25 mouse cellular contexts compared by ENCODE assay signal in the genomic region with DNA sequence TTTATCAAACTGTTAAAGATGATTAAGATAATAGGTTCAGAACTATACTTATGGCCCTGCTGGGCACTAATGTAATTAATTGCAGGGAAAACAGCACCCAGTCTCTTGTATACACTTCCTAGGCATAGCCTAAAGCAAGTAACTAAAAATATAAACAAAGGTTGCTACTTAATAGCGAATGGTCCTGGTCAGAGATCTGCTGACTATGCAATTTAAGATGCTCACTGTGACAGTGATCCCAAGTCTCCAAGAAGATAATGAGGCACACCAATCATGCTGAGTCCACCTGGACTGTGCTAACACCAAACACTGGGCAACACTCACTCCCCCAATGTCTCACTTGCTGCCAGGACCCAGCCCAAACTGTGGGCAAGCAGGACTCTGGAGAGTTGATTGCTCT. TPM values are rescaled to one million over a fixed set of nuclear protein-coding genes. Genes with fewer than 3 reads are reported as not detected.
DNase-seq lines count a peak whose midpoint lies in the region; ATAC-seq and TF ChIP-seq lines count a peak whose summit lies in the region.
"Had no signal": no experiment of that assay in that cellular context is flagged by ENCODE, and none has a peak within 500 bp of the region (broad histone marks: within the 10 kb centered on the region; RNA-seq: fewer than 3 reads in every experiment).

No protein-coding gene starts in this region.

- H3K4me3 ChIP-seq in CH12.LX (replicated peaks in 1 of 3; ENCODE audit: low read depth in 2 of 3, low read length in 2 of 3, poor library complexity in 1 of 3) (no peak overlapping the region), ES-E14 (ENCODE audit: insufficient read depth in 1 of 2, low read depth in 1 of 2, low read length in 2 of 2, poor library complexity in 1 of 2, severe bottlenecking in 1 of 2) (no peak overlapping the region), MEL (ENCODE audit: control insufficient read depth in 1 of 2, insufficient read depth in 1 of 2, low read depth in 2 of 2, low read length in 2 of 2) (no peak overlapping the region)
- no peak overlapping the region for H3K4me3 ChIP-seq in heart, embryonic 11.5 days (ENCODE audit: low read depth, low read length)

- peaks cover 17% of the 10 kb centered on the region for H3K27me3 ChIP-seq in CH12.LX (replicated peaks)
- H3K27me3 ChIP-seq in MEL (ENCODE audit: control insufficient read depth in 1 of 2, insufficient read depth in 2 of 2, low read length in 2 of 2): peaks cover 3 to 25% of the 10 kb centered on the region in 2 experiments
- peaks cover 4% of the 10 kb centered on the region; the same call in 1 of the 2 replicates for H3K27me3 ChIP-seq in heart, embryonic 11.5 days (ENCODE audit: control insufficient read depth, insufficient read depth, low read length)

- DNase-seq in CH12.LX (ENCODE audit: extremely low read depth) (no peak), ES-E14 (ENCODE audit: low read depth, low spot score) (no peak), MEL (ENCODE audit: low read depth, low spot score) (no peak)
- DNase-seq in cerebellum, postnatal 25 days: no peak
- DNase-seq in frontal cortex, postnatal 36 days (ENCODE audit: low spot score in 2 of 2): no peak
- DNase-seq: adrenal gland, adult 2 months; adrenal gland, adult 8-10 months; adrenal gland, postnatal 10 days; adrenal gland, postnatal 14 days; adrenal gland, postnatal 25 days; adrenal gland, postnatal 36 days; B cell, adult 2 months; cerebellum, adult 11 months; cerebellum, adult 11-12 months; cerebellum, adult 18-20 months; cerebellum, adult 2 months; cerebellum, adult 8-10 months; cerebellum, adult 9-10 months had no signal

- no peak overlapping the region for H3K4me2 ChIP-seq in CH12.LX (ENCODE audit: insufficient read depth, low read depth, poor library complexity, severe bottlenecking)
- H3K4me2 ChIP-seq in heart, embryonic 11.5 days: no peak overlapping the region

- H3K79me2 ChIP-seq in CH12.LX (replicated peaks; ENCODE audit: control insufficient read depth, extremely low read depth, insufficient read depth, poor library complexity, severe bottlenecking): no peaks in the 10 kb centered on the region
- H3K79me2 ChIP-seq in MEL (ENCODE audit: control insufficient read depth, insufficient read depth, low read length, poor library complexity): no peaks in the 10 kb centered on the region

- 70% methylated on average over 1 of the region's 1 CpGs for WGBS in heart, embryonic 11.5 days (ENCODE audit: insufficient replicate concordance)

- no peak for TF ChIP-seq POLR2A in CH12.LX (IDR thresholded peaks at IDR 0.05; ENCODE audit: low read depth, low read length)
- TF ChIP-seq POLR2A in MEL (IDR thresholded peaks at IDR 0.05; ENCODE audit: control insufficient read depth in 1 of 2, insufficient read depth in 1 of 2, low read depth in 1 of 2, low read length in 2 of 2, poor library complexity in 1 of 2): no peak

- in situ Hi-C loops in CH12.LX (cut with MboI; ENCODE audit: low pct_ligation_motif_present, low pct_unique_long_range_greater_than_20kb, low sequenced_read_pairs): loop anchor here (5.0 kb wide), 1 partner anchor 33 kb away; no protein-coding TSS in a partner anchor
- in situ Hi-C loops in ES-E14 (cut with MboI; ENCODE audit: low sequenced_read_pairs in 2 of 2, unreplicated experiment in 2 of 2): no loop called here

- H3K9ac ChIP-seq in CH12.LX (ENCODE audit: insufficient read depth, low read depth) (no peak overlapping the region), ES-E14 (ENCODE audit: insufficient read depth, low read depth, low read length, poor library complexity, severe bottlenecking) (no peak overlapping the region), MEL (ENCODE audit: control insufficient read depth, low read depth, low read length, poor library complexity, severe bottlenecking) (no peak overlapping the region)
- H3K9ac ChIP-seq in heart, embryonic 11.5 days (ENCODE audit: low read depth, low read length): no peak overlapping the region

- TF ChIP-seq CTCF in CH12.LX (conservative IDR thresholded peaks at IDR 0.05 in 1 of 2, IDR thresholded peaks at IDR 0.05 in 1 of 2; ENCODE audit: low read depth in 2 of 2, low read length in 2 of 2): no peak
- TF ChIP-seq CTCF in MEL (IDR thresholded peaks at IDR 0.05 in 2 of 3, conservative IDR thresholded peaks at IDR 0.05 in 1 of 3; ENCODE audit: control insufficient read depth in 1 of 3, insufficient read depth in 1 of 3, low read depth in 2 of 3, low read length in 3 of 3, poor library complexity in 1 of 3, severe bottlenecking in 1 of 3): no peak

- H3K4me1 ChIP-seq in CH12.LX (ENCODE audit: control insufficient read depth in 1 of 2, insufficient read depth in 2 of 2) (no peaks in the 10 kb centered on the region), ES-E14 (ENCODE audit: control insufficient read depth in 2 of 2, insufficient read depth in 2 of 2, low read length in 2 of 2, poor library complexity in 1 of 2) (no peaks in the 10 kb centered on the region), MEL (ENCODE audit: control insufficient read depth in 1 of 2, insufficient read depth in 2 of 2, low read length in 2 of 2) (no peaks in the 10 kb centered on the region)
- no peaks in the 10 kb centered on the region for H3K4me1 ChIP-seq in heart, embryonic 11.5 days (ENCODE audit: control insufficient read depth, insufficient read depth, low read length)

- no peak for TF ChIP-seq EP300 in CH12.LX (IDR thresholded peaks at IDR 0.05; ENCODE audit: low read length)
- no peak for TF ChIP-seq EP300 in MEL (IDR thresholded peaks at IDR 0.05; ENCODE audit: low read depth in 1 of 2, low read length in 2 of 2)

- no peak for ATAC-seq in heart, embryonic 11.5 days (replicated peaks; ENCODE audit: insufficient number of reproducible peaks, low FRiP score, low TSS enrichment)
- ATAC-seq: activated CD4-positive, CD25-positive, alpha-beta regulatory T cell, adult 4 months; CD4-positive, CD25-positive, alpha-beta regulatory T cell, adult 4 months; Patski had no signal

- dilution Hi-C loops in CH12.LX (cut with MboI; ENCODE audit: extremely low pct_ligation_motif_present, extremely low pct_unique_long_range_greater_than_20kb, low sequenced_read_pairs): no loop called here

- H3K27ac ChIP-seq in CH12.LX (ENCODE audit: insufficient read depth, low read depth) (no peak overlapping the region), ES-E14 (ENCODE audit: insufficient read depth, low read depth, low read length, poor library complexity, severe bottlenecking) (no peak overlapping the region), MEL (ENCODE audit: control insufficient read depth, low read depth, low read length) (no peak overlapping the region)
- H3K27ac ChIP-seq in heart, embryonic 11.5 days (ENCODE audit: low read depth, low read length): no peak overlapping the region

- TF ChIP-seq RAD21 in CH12.LX (IDR thresholded peaks at IDR 0.05; ENCODE audit: low read depth, low read length): no peak
- TF ChIP-seq RAD21 in MEL (IDR thresholded peaks at IDR 0.05; ENCODE audit: low read depth, low read length): no peak

- H3K9me3 ChIP-seq in CH12.LX (replicated peaks; ENCODE audit: low read length): no peaks in the 10 kb centered on the region
- H3K9me3 ChIP-seq in ES-E14 (ENCODE audit: control insufficient read depth, insufficient read depth, low read depth, low read length): no peaks in the 10 kb centered on the region
- no peaks in the 10 kb centered on the region for H3K9me3 ChIP-seq in MEL (replicated peaks; ENCODE audit: insufficient read depth, low read length)
- no peaks in the 10 kb centered on the region for H3K9me3 ChIP-seq in heart, embryonic 11.5 days (replicated peaks; ENCODE audit: control insufficient read depth, low read length)
- H3K9me3 ChIP-seq: G1E had no signal

- H3K36me3 ChIP-seq in CH12.LX (replicated peaks in 1 of 2; ENCODE audit: control insufficient read depth in 1 of 2, insufficient read depth in 1 of 2, low read length in 1 of 2): no peaks in the 10 kb centered on the region
- H3K36me3 ChIP-seq in ES-E14 (ENCODE audit: control insufficient read depth, insufficient read depth, low read length, poor library complexity, severe bottlenecking): no peaks in the 10 kb centered on the region
- H3K36me3 ChIP-seq in MEL (ENCODE audit: control insufficient read depth in 1 of 2, insufficient read depth in 2 of 2, low read length in 2 of 2): no peaks in the 10 kb centered on the region
- H3K36me3 ChIP-seq in heart, embryonic 11.5 days (ENCODE audit: control insufficient read depth, insufficient read depth, low read length): no peaks in the 10 kb centered on the region
- H3K36me3 ChIP-seq: G1E had no signal

RNA-seq across cellular contexts. Expression of gene Cd7, which starts 10.6 kb away (rescaled TPM):
- 0.84 and 2.7 TPM in 2 replicates for total RNA-seq in CH12.LX (2012; rRNA removed)
- 0.51 and 0.82 TPM in 2 replicates for total RNA-seq in CH12.LX (2014; rRNA removed)
- polyA plus RNA-seq in CH12.LX (2012; ENCODE audit: insufficient read length, low read depth): 0.67 and 1.0 TPM in 2 replicates
- 0.27 and 0.63 TPM in 2 replicates for total RNA-seq in ES-E14 (2012; rRNA removed)
- 0.39 and 0.58 TPM in 2 replicates for total RNA-seq in MEL (2012; rRNA removed)
- polyA plus RNA-seq in MEL (2012; ENCODE audit: insufficient read depth in 1 of 2, insufficient read length in 2 of 2, low read depth in 1 of 2, low replicate concordance in 2 of 2, missing spikeins in 1 of 2): under 1 TPM in 1 of 2 experiments, not detected in 1; 0.33 TPM
- 0.31 TPM in 1 of 2 replicates, not detected in the other for polyA plus RNA-seq in heart, embryonic 11.5 days (2014; fragmentation: Nextera tagmentation; extraction: Ambion mirVana)
- total RNA-seq: adrenal gland, postnatal 25 days; G1E had no signal
- polyA plus RNA-seq: C2C12, G1E, Patski had no signal

RNA-seq across cellular contexts. Expression of gene Sectm1b, which starts 13.5 kb away (rescaled TPM):
- total RNA-seq in CH12.LX (2012; rRNA removed) (not detected in 2 replicates), CH12.LX (2014; rRNA removed) (not detected in 2 replicates), ES-E14 (2012; rRNA removed) (not detected in 2 replicates), MEL (2012; rRNA removed) (not detected in 2 replicates)
- polyA plus RNA-seq in CH12.LX (2012; ENCODE audit: insufficient read length, low read depth) (not detected in 2 replicates), MEL (2012; ENCODE audit: insufficient read depth in 1 of 2, insufficient read length in 2 of 2, low read depth in 1 of 2, low replicate concordance in 2 of 2, missing spikeins in 1 of 2) (under 1 TPM in 1 of 2 experiments, not detected in 1; 0.14 TPM)
- polyA plus RNA-seq in heart, embryonic 11.5 days (2014; fragmentation: Nextera tagmentation; extraction: Ambion mirVana): not detected in 2 replicates
- total RNA-seq: adrenal gland, adult 2 months; adrenal gland, adult 8-10 months; adrenal gland, postnatal 10 days; adrenal gland, postnatal 14 days; adrenal gland, postnatal 25 days; adrenal gland, postnatal 36 days had no signal
- polyA plus RNA-seq: activated CD4-positive, CD25-positive, alpha-beta regulatory T cell, adult 4 months; adrenal gland, adult 2 months; brain, embryonic 14.5 days; C2C12; CD4-positive, CD25-positive, alpha-beta regulatory T cell, adult 4 months; cerebellum, adult 2 months; G1E had no signal

RNA-seq across cellular contexts. Expression of gene Sectm1a, which starts 31.2 kb away (rescaled TPM):
- total RNA-seq in CH12.LX (2012; rRNA removed) (0.08 TPM in 1 of 2 replicates, not detected in the other), CH12.LX (2014; rRNA removed) (not detected in 2 replicates), ES-E14 (2012; rRNA removed) (not detected in 2 replicates), MEL (2012; rRNA removed) (19.8 and 22.0 TPM in 2 replicates)
- polyA plus RNA-seq in CH12.LX (2012; ENCODE audit: insufficient read length, low read depth) (not detected in 2 replicates), MEL (2012; ENCODE audit: insufficient read depth in 1 of 2, insufficient read length in 2 of 2, low read depth in 1 of 2, low replicate concordance in 2 of 2, missing spikeins in 1 of 2) (10 to 100 TPM in 1 of 2 experiments, not detected in 1; 22.3 TPM)
- not detected in 2 replicates for polyA plus RNA-seq in heart, embryonic 11.5 days (2014; fragmentation: Nextera tagmentation; extraction: Ambion mirVana)
- total RNA-seq: adrenal gland, adult 2 months; adrenal gland, postnatal 14 days; adrenal gland, postnatal 25 days; adrenal gland, postnatal 36 days had no signal
- polyA plus RNA-seq: activated CD4-positive, CD25-positive, alpha-beta regulatory T cell, adult 4 months; brain, embryonic 14.5 days; C2C12; CD4-positive, CD25-positive, alpha-beta regulatory T cell, adult 4 months; cerebellum, adult 2 months; G1E had no signal

RNA-seq across cellular contexts. Expression of gene Csnk1d, which starts 58.7 kb away (rescaled TPM):
- total RNA-seq in CH12.LX (2012; rRNA removed) (92.1 and 96.8 TPM in 2 replicates), CH12.LX (2014; rRNA removed) (77.7 and 77.8 TPM in 2 replicates), ES-E14 (2012; rRNA removed) (50.8 and 60.7 TPM in 2 replicates), MEL (2012; rRNA removed) (81.3 and 83.2 TPM in 2 replicates)
- polyA plus RNA-seq in CH12.LX (2012; ENCODE audit: insufficient read length, low read depth) (134 and 136 TPM in 2 replicates), MEL (2012; ENCODE audit: insufficient read depth in 1 of 2, insufficient read length in 2 of 2, low read depth in 1 of 2, low replicate concordance in 2 of 2, missing spikeins in 1 of 2) (100 to 1,000 TPM; 121 to 329 TPM)
- polyA plus RNA-seq in heart, embryonic 11.5 days (2014; fragmentation: Nextera tagmentation; extraction: Ambion mirVana): 47.9 and 58.5 TPM in 2 replicates

Comparison
In these comparisons a context has a peak if more than half of its experiments do, and no peak if none do; other contexts are left out.
1. RNA of gene Sectm1a, which starts 31.2 kb away (total RNA-seq): 19.8 to 22.0 TPM in MEL; not detected in ES-E14 and 0.08 TPM in CH12.LX; every median in the first group is over 10 times any median in the second.
2. Of the 35 proteins assayed by ChIP-seq in both MEL and CH12.LX: peak only in MEL: none; only in CH12.LX: none; in both: MAFK; in neither: 34.